In genomic region chr11:32527006-32527405, GRCm38 (mm10) we compare ENCODE assay signal across 30 mouse cellular contexts. TPM values are rescaled to one million over a fixed set of nuclear protein-coding genes. Genes with fewer than 3 reads are reported as not detected.
"Had no signal": no experiment of that assay in that cellular context is flagged by ENCODE, and none has a peak within 500 bp of the region (broad histone marks: within the 10 kb centered on the region; RNA-seq: fewer than 3 reads in every experiment).

No protein-coding gene starts in this region.

- H3K9me3 ChIP-seq: embryonic facial prominence, embryonic 10.5 days; embryonic facial prominence, embryonic 12.5 days; embryonic facial prominence, embryonic 13.5 days; embryonic facial prominence, embryonic 15.5 days; forebrain, embryonic 10.5 days; forebrain, embryonic 12.5 days; forebrain, embryonic 13.5 days; forebrain, embryonic 15.5 days had no signal

- H3K4me2 ChIP-seq: embryonic facial prominence, embryonic 12.5 days; embryonic facial prominence, embryonic 13.5 days; embryonic facial prominence, embryonic 15.5 days; forebrain, embryonic 12.5 days; forebrain, embryonic 13.5 days; forebrain, embryonic 15.5 days had no signal

- ATAC-seq: forebrain, embryonic 13.5 days; forebrain, embryonic 15.5 days; forebrain, embryonic 16.5 days; forebrain, postnatal 0 days had no signal

- H3K36me3 ChIP-seq: forebrain, embryonic 15.5 days had no signal

- H3K27me3 ChIP-seq: embryonic facial prominence, embryonic 12.5 days; forebrain, embryonic 15.5 days had no signal

- DNase-seq: cerebellum, adult 18-20 months; cerebellum, adult 2 months; cerebellum, adult 8-10 months; cerebellum, adult 9-10 months; cerebellum, adult 9-11 months; cerebellum, postnatal 10 days; cerebellum, postnatal 14 days; cerebellum, postnatal 25 days; cerebellum, postnatal 36 days; embryo, embryonic 11 days; forebrain, postnatal 0 days; gastrocnemius, adult 2 months; gastrocnemius, postnatal 10 days; gastrocnemius, postnatal 14 days; gastrocnemius, postnatal 25 days; gastrocnemius, postnatal 36 days; heart, adult 18-20 months had no signal

- H3K4me3 ChIP-seq: embryonic facial prominence, embryonic 10.5 days; embryonic facial prominence, embryonic 12.5 days; embryonic facial prominence, embryonic 13.5 days; embryonic facial prominence, embryonic 15.5 days; erythroblast, embryonic 14.5 days; forebrain, embryonic 10.5 days; forebrain, embryonic 12.5 days; forebrain, embryonic 13.5 days; forebrain, embryonic 15.5 days; gastrocnemius, adult 2 months; heart, adult 2 months had no signal

- H3K9ac ChIP-seq: embryonic facial prominence, embryonic 12.5 days; embryonic facial prominence, embryonic 13.5 days; embryonic facial prominence, embryonic 15.5 days; forebrain, embryonic 12.5 days; forebrain, embryonic 13.5 days; forebrain, embryonic 15.5 days; forebrain, postnatal 0 days had no signal

- H3K4me1 ChIP-seq: embryonic facial prominence, embryonic 12.5 days; embryonic facial prominence, embryonic 13.5 days had no signal

- H3K27ac ChIP-seq: embryonic facial prominence, embryonic 10.5 days; embryonic facial prominence, embryonic 12.5 days; embryonic facial prominence, embryonic 13.5 days; embryonic facial prominence, embryonic 15.5 days; forebrain, embryonic 10.5 days; forebrain, embryonic 12.5 days; forebrain, embryonic 13.5 days; forebrain, embryonic 15.5 days; gastrocnemius, adult 2 months; heart, adult 2 months had no signal

RNA-seq across cellular contexts. Expression of gene Efcab9, which starts 4.9 kb away (rescaled TPM):
- total RNA-seq: common myeloid progenitor, adult 5-6 weeks; forebrain, postnatal 0 days; granulocyte monocyte progenitor cell, adult 5-6 weeks; heart, adult 2 months had no signal
- polyA plus RNA-seq: embryonic facial prominence, embryonic 10.5 days; embryonic facial prominence, embryonic 13.5 days; embryonic facial prominence, embryonic 15.5 days; erythroblast, embryonic 14.5 days; forebrain, embryonic 16.5 days; heart, adult 2 months had no signal
